Mouse (Mus musculus) erythroblast, embryonic 14.5 days (primary cell): Measurements from ENCODE around the gene Arpc1b.

Source experiments
- GATA1 ChIP-seq: IDR thresholded peaks from 2 replicates; pipeline ENCODE4 v1.6.1; 2012; ENCODE audit warnings: low read length, inconsistent platforms, mixed read lengths
- TAL1 ChIP-seq: IDR thresholded peaks from 3 replicates; pipeline ENCODE4 v1.6.1; 2012; ENCODE audit warnings: low read length, inconsistent platforms, mixed read lengths

DNA sequence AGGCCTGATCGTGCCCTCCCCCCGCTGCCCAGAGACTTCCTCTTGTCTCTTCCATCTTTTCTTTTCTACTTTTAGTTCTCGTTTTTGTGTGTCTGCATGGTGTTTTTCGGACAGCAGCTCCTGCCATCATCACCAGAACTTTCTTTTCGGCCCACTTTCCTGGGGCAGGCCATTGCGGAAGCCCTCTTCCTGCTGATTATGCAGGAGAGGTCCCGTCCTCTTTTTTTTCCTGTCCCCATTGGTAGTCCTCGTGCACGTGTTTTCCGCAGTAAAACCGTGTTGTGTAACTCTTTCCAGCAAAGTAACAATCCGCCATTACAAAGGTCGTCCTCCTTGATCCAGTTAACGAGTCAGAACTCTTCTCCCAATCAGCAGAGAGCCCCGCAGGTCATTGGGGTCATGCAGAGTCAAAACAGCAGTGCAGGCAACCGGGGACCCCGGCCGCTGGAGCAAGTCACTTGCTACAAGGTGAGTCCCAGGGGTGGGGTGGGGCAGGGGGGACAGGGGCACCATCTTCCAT, 64.5 kb downstream of the Arpc1b start:
- no peak for TF ChIP-seq GATA1
- TF ChIP-seq TAL1: no peak
